ENCODE assay signal across 3 mouse cellular contexts in genomic region chr11:102564952-102565671, GRCm38 (mm10). TPM values are rescaled to one million over a fixed set of nuclear protein-coding genes. Genes with fewer than 3 reads are reported as not detected.
"Had no signal": no experiment of that assay in that cellular context is flagged by ENCODE, and none has a peak within 500 bp of the region (broad histone marks: within the 10 kb centered on the region; RNA-seq: fewer than 3 reads in every experiment).

No protein-coding gene starts in this region.

RNA-seq across cellular contexts. Expression of gene Gm11627, which starts 14.1 kb away (rescaled TPM):
- total RNA-seq: monocyte, adult 5-6 weeks; neutrophil, adult 5-6 weeks had no signal
- polyA plus RNA-seq: macrophage had no signal

RNA-seq across cellular contexts. Expression of gene Fzd2, which starts 39.1 kb away (rescaled TPM):
- total RNA-seq: monocyte, adult 5-6 weeks had no signal
- polyA plus RNA-seq: macrophage had no signal
